Mouse (Mus musculus) olfactory bulb, adult 2 months (tissue): ENCODE data around the gene Gng12.

Experiments
- CTCF ChIP-seq: fragments of 200-500 bp; IDR thresholded peaks from 2 replicates; pipeline ENCODE4 v1.5.1; 2012; ENCODE audit warnings: low read depth, mild to moderate bottlenecking, low read length, moderate library complexity; ENCODE audit not compliant: insufficient read depth
- POLR2A ChIP-seq: fragments of 200-500 bp; IDR thresholded peaks from 2 replicates; pipeline ENCODE4 v1.6.1; 2012; ENCODE audit warnings: mild to moderate bottlenecking, low read depth, low read length, moderate library complexity; ENCODE audit not compliant: insufficient read depth

- TF ChIP-seq POLR2A = no peak
- TF ChIP-seq CTCF = no peak
Observed at GRCm38 (mm10) chr6:66943367-66944189, 47.4 kb downstream of the Gng12 start.
